Mouse (Mus musculus) left cerebral cortex, adult 18-20 months (tissue): ENCODE measurements around the gene Ppp1r14c. TPM values are rescaled to one million over a fixed set of nuclear protein-coding genes. Genes with fewer than 3 reads are reported as not detected.
"Not testable (repeated sequence)": the region's sequence is repeated elsewhere in the genome, so short reads cannot be mapped to it uniquely, and the experiment has no call there.

Experiments
- DNase-seq, 2 experiments: peaks; one replicate each; pipeline ENCODE4 v3.0.0; 2021 to 2022; ENCODE audit warnings: low spot score in 2 of 2, mixed read lengths in 1 of 2
- total RNA-seq, 2 experiments: library from RNA; stranded (reverse); gene quantifications; 2 replicates each; pipeline ENCODE4 v1.2.3; 2021

The Ppp1r14c gene
- total RNA-seq, 2 experiments from 2014 or later: 11.2 to 12.2 TPM

GRCm38 (mm10) chr10:3398051-3398450 lies 32.2 kb downstream of the Ppp1r14c start:
- no peak for DNase-seq

GRCm38 (mm10) chr10:3402284-3402683 lies 36.4 kb downstream of the Ppp1r14c start:
- no peak for DNase-seq

GRCm38 (mm10) chr10:3403416-3404137 lies 37.7 kb downstream of the Ppp1r14c start:
- DNase-seq: no peak

GRCm38 (mm10) chr10:3404362-3404761 lies 38.5 kb downstream of the Ppp1r14c start:
- no peak for DNase-seq

GRCm38 (mm10) chr10:3406280-3406679 lies 40.4 kb downstream of the Ppp1r14c start:
- DNase-seq: no peak

- no peak for DNase-seq
Observed at GRCm38 (mm10) chr10:3408036-3408661, 42.3 kb downstream of the Ppp1r14c start.

GRCm38 (mm10) chr10:3408699-3409098 lies 42.8 kb downstream of the Ppp1r14c start:
- DNase-seq: no peak

- no peak for DNase-seq
Observed at GRCm38 (mm10) chr10:3411222-3411621, 45.4 kb downstream of the Ppp1r14c start.

- DNase-seq: no peak
Observed at GRCm38 (mm10) chr10:3411639-3412038, 45.8 kb downstream of the Ppp1r14c start.

GRCm38 (mm10) chr10:3414813-3415212 lies 49.0 kb downstream of the Ppp1r14c start:
- DNase-seq: no peak

- no peak for DNase-seq
Observed at GRCm38 (mm10) chr10:3416565-3416964, 50.7 kb downstream of the Ppp1r14c start.

- DNase-seq: no peak
Observed at GRCm38 (mm10) chr10:3417408-3417807, 51.6 kb downstream of the Ppp1r14c start.

GRCm38 (mm10) chr10:3424016-3424415 lies 58.2 kb downstream of the Ppp1r14c start:
- no peak for DNase-seq

- DNase-seq: no peak
Observed at GRCm38 (mm10) chr10:3427689-3428399, 62.0 kb downstream of the Ppp1r14c start.

GRCm38 (mm10) chr10:3434848-3435474 lies 69.1 kb downstream of the Ppp1r14c start:
- no peak for DNase-seq

GRCm38 (mm10) chr10:3440722-3441471 lies 75.0 kb downstream of the Ppp1r14c start:
- DNase-seq: peak; percentile 15 to 31

GRCm38 (mm10) chr10:3446748-3447147 lies 80.9 kb downstream of the Ppp1r14c start:
- DNase-seq: not testable (repeated sequence)

- DNase-seq: no peak
Observed at GRCm38 (mm10) chr10:3448699-3449098, 82.8 kb downstream of the Ppp1r14c start.

- no peak for DNase-seq
Observed at GRCm38 (mm10) chr10:3451930-3452329, 86.1 kb downstream of the Ppp1r14c start.

GRCm38 (mm10) chr10:3452822-3453475 lies 87.1 kb downstream of the Ppp1r14c start:
- no peak for DNase-seq
